Mouse (Mus musculus) urinary bladder, postnatal 10 days (tissue): ENCODE data around the gene Kars.
A peak's percentile ranks its signal among the peaks of the same experiment; 100 is the strongest.

Source experiments
- DNase-seq: peaks from one replicate; pipeline ENCODE4 v3.0.0; 2022; ENCODE audit warnings: low spot score

The Kars gene

GRCm38 (mm10) chr8:112010997-112011815 lies at the start of gene Kars, which contains the start of gene Terf2ip:
Gene Kars (minus strand): TSS chr8:112011323.
Gene Terf2ip (plus strand): TSS chr8:112011398.
- peak; percentile 64 for DNase-seq

GRCm38 (mm10) chr8:112054456-112054855 lies 43.3 kb upstream of the Kars start:
- DNase-seq, result no peak

- no peak for DNase-seq
These were observed 40.4 kb upstream of the Kars start for GRCm38 (mm10) chr8:112051537-112051936.

- DNase-seq, result no peak
These were observed 38.9 kb upstream of the Kars start for GRCm38 (mm10) chr8:112049984-112050383.

- no peak for DNase-seq
These were observed 37.2 kb upstream of the Kars start for GRCm38 (mm10) chr8:112048293-112048692.

DNA sequence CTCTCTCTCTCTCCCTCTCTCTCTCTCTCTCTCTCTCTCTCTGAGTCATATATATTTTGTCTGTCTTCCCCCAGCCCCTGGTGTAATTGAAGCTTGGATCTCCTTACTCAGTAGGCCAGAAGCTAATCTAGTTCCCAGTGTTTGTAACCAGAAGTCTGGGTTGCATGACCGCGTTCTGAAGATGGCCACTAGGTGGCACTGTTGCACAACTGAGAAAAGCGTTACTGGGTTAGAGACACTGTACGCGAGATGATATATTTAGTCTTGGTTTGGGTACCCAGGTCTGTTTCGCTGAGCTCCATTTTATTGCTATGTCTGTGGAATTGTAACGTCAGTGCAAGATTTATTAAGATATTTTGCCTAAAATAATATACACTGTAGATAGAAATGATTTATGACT lies 34.8 kb upstream of the Kars start:
- DNase-seq, result peak; percentile 46

DNA sequence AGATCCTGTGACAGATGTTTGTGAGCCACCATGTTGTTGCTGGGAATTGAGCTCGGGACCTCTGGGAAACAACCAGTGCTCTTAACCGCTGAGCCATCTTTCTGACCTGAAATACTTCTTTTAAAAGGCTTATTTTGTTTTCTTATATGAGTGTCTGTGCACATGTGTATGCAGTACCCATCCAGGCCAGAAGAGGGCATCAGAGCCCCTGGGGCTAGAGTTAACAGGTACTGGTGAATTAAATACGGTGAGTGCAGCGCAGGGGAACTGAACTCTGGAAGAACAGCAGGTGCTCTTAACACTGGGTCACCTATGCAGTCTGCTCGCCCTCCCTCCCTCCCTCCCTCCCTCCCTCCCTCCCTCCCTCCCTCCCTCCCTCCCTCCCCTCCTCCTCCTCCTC lies 34.1 kb upstream of the Kars start:
- DNase-seq, result no peak

GRCm38 (mm10) chr8:112037521-112037920 lies 26.4 kb upstream of the Kars start:
- DNase-seq, result no peak

DNA sequence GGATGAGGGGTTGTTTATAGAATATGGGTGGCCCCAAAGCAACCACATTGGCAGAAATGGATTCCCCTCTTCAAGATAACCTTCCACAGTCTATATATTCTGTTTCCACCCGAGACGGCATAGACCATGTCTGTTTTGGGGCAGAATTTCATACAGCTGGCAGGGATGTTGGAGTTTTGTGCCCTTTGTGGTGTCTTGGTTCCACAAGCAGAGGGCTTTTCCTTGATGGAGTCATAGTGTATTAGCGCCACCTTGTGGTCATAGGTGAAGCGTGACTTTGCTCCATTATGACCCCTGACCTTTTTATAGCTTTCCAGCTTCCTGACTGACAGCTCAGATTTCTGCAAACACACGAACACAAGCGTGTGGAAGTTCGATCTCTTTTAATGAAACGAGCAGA lies 23.5 kb upstream of the Kars start:
- DNase-seq, result no peak

- no peak for DNase-seq
These were observed 21.9 kb upstream of the Kars start for GRCm38 (mm10) chr8:112033071-112033470.

- DNase-seq, result no peak
These were observed 19.5 kb upstream of the Kars start for GRCm38 (mm10) chr8:112030663-112031062.

DNA sequence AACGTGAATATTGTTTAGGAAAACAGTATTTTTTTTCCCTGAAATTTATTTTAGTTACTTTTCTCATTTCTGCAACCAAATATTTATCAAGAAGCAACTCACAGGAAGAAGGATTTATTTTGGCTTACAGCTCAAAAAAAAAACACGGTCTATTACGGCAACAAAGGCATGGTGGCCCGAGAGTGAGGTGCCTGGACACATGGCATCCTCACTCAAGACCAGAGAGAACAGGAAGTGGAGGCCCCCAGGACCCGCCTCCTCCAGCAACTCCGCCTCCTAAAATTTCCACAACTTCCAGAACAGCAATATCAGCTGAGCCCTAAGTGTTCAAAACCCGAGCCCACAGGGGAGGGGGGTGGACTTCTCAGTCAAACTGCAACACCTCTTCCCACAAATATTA lies 18.3 kb upstream of the Kars start:
- DNase-seq, result no peak

GRCm38 (mm10) chr8:112014936-112015335 lies 3.8 kb upstream of the Kars start, which contains the start of gene Gm6793:
Gene Gm6793 (minus strand): TSS chr8:112015036.
- no peak for DNase-seq

GRCm38 (mm10) chr8:112011816-112012242 lies 706 bp upstream of the Kars start:
- no peak for DNase-seq

DNA sequence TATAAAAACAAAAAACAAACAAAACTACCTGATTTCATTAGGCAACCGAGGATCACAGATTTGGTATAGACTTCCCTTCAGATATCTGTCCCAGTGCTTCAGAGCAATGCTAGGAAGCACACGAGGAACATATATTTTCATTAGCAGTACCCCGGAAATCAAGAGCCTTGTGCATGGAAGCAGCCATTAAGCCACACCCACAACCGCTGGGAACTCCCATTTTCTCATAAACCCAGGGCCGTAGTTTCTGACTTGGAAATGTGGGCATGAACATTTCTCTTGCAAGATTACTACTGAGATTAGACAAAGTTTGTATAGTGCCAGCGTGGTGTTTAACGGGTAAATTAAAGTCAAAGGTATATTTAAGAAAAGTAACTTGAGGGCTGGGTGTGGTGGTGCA lies 1.6 kb downstream of the Kars start:
- no peak for DNase-seq

DNA sequence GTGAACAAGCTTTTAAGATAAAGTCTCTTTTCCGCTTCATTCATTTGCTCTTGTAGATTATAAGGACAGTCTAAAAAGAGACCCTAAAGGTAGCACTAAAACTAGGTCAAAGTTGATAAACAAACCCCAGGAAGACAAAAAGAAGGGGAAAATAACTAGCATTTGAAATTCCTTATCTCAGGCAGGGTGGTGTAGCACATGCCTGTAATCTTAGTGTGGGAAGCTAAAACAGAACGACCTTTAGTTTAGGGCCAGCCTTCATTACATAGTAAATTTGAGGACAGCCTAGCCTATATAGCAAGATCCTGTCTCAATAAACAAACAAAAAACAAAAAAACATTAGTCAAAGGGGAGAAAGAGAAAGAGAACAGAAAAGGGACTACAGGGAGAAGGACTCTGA lies 3.5 kb downstream of the Kars start:
- no peak for DNase-seq

- DNase-seq, result no peak
These were observed 5.5 kb downstream of the Kars start for GRCm38 (mm10) chr8:112005601-112006000.

- DNase-seq, result no peak
These were observed 6.4 kb downstream of the Kars start for GRCm38 (mm10) chr8:112004754-112005153.

DNA sequence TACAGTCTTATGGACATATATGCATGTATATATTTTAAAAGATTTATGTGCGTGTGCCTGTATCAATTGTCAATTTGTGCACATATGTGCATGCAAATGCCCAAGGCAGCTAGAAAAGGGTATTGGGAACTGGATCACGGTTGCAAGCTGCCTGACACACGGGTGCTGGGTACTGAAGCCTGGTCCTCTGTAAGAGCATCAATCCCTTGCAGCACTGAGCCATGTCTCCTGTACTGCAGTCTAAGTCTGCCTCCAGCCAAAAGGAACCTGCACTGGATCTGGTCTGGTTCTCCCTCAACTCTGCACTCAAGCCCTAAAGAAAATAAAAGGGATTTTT lies 18.5 kb downstream of the Kars start:
- no peak for DNase-seq

GRCm38 (mm10) chr8:111992013-111992702 lies 19.0 kb downstream of the Kars start, which contains the start of gene Adat1:
Gene Adat1 (minus strand): TSS chr8:111992302.
- peak; percentile 47 for DNase-seq

- no peak for DNase-seq
These were observed 19.8 kb downstream of the Kars start for GRCm38 (mm10) chr8:111991278-111991677.

GRCm38 (mm10) chr8:111989911-111990310 lies 21.2 kb downstream of the Kars start:
- DNase-seq, result peak; percentile 51

DNA sequence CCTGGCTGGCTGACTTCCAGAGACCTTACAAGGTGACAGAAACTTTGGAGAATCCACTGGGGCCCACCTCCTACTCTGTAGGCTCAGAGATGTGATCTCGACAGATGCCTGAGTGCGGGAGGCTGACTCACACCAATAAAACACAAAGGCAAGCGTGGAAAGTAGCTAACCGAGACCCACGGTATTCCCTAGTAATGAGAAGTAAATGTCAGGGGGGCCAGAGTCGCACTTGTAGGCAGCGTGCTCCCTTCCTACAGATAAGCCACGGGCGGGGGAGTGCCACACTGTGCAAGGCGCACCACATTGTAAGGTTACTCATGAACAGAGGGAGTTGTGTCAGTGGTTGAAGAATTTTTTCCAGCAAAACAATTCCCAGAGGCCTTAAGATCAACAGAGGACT lies 26.6 kb downstream of the Kars start:
- DNase-seq, result no peak
